Mouse (Mus musculus) heart, embryonic 11.5 days (tissue): Measurements from ENCODE around the gene Tulp1. TPM values are rescaled to one million over a fixed set of nuclear protein-coding genes. Genes with fewer than 3 reads are reported as not detected.
"Not testable (repeated sequence)": the region's sequence is repeated elsewhere in the genome, so short reads cannot be mapped to it uniquely, and the experiment has no call there.

ENCODE experiments used
- ATAC-seq: fragments of 200-750 bp; cut with Nextera tagmentation; replicated peaks from 2 replicates; pipeline ENCODE4 v1.8.0; 2017; ENCODE audit warnings: moderate library complexity; ENCODE audit not compliant: insufficient number of reproducible peaks, low FRiP score, low TSS enrichment
- H3K27ac ChIP-seq: fragments of 300-500 bp; sonication (generic); 2 replicates; pipeline ENCODE4 v1.5.1; 2014; ENCODE audit warnings: mild to moderate bottlenecking, low read depth, low read length
- H3K27me3 ChIP-seq: fragments of 300-500 bp; sonication (generic); 2 replicates; pipeline ENCODE4 v1.6.1; 2014; ENCODE audit warnings: mild to moderate bottlenecking, low read length, mixed read lengths; ENCODE audit not compliant: control insufficient read depth, insufficient read depth
- H3K36me3 ChIP-seq: fragments of 300-500 bp; sonication (generic); 2 replicates; pipeline ENCODE4 v1.6.1; 2014; ENCODE audit warnings: mild to moderate bottlenecking, low read length, moderate library complexity, mixed read lengths; ENCODE audit not compliant: control insufficient read depth, insufficient read depth
- H3K4me1 ChIP-seq: fragments of 300-500 bp; sonication (generic); 2 replicates; pipeline ENCODE4 v1.6.1; 2014; ENCODE audit warnings: low read length; ENCODE audit not compliant: control insufficient read depth, insufficient read depth
- H3K4me2 ChIP-seq: fragments of 300-500 bp; sonication (generic); 2 replicates; pipeline ENCODE4 v1.6.1; 2014; ENCODE audit warnings: mild to moderate bottlenecking, moderate library complexity
- H3K4me3 ChIP-seq: fragments of 300-500 bp; sonication (generic); 2 replicates; pipeline ENCODE4 v1.5.1; 2014; ENCODE audit warnings: low read depth, low read length
- H3K9ac ChIP-seq: fragments of 300-500 bp; sonication (generic); 2 replicates; pipeline ENCODE4 v1.6.1; 2014; ENCODE audit warnings: mild to moderate bottlenecking, low read depth, low read length, moderate library complexity
- H3K9me3 ChIP-seq: fragments of 300-500 bp; sonication (generic); replicated peaks from 2 replicates; pipeline ENCODE4 v1.6.1; 2016; ENCODE audit warnings: low read length; ENCODE audit not compliant: control insufficient read depth
- WGBS: fragments of 180-500 bp; shearing (Covaris S2); extraction: QIAGEN DNeasy Blood & Tissue Kit; methylation state at CpG from one replicate; pipeline ENCODE4 v1.1.7; 2014; ENCODE audit not compliant: insufficient replicate concordance; 5-methylcytosine and 5-hydroxymethylcytosine counted together
- polyA plus RNA-seq: library from polyadenylated mRNA; unstranded; fragments of >200 nt; fragmentation: Nextera tagmentation; extraction: Ambion mirVana; gene quantifications from 2 replicates; pipeline ENCODE4 v1.2.1, GENCODE M21; 2014

Gene Tulp1
- polyA plus RNA-seq, result 2.9 and 5.0 TPM in 2 replicates

DNA sequence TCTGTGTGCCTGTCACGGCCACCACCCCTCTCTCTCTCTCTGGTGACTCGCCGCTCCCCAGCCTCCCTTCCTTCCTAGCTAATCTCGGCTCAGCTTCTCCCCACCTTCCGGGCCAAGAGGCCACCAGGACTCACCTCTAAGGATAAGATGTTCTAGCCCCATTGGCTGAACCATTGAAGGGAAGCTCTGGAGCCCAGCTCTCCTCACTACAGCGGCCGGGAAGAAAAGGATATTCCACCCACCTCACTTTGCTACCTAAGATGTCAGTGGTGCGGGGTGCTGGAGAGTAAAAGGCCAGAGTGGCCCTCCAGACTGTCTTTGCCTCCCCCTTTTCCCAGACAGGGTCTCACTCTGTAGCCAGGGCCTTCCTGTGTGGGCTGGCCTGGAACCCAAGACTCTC, at the start of gene Tulp1:
Gene Tulp1, minus strand, starts transcription at position 101 of the 400 bp plus-strand sequence.
- 11% methylated on average over 8 of the region's 8 CpGs for whole genome bisulfite sequencing
- H3K36me3 ChIP-seq, result no peaks in the 10 kb centered on the region
- H3K4me3 ChIP-seq, result peak within 1 kb of the TSS; percentile 25
- H3K4me2 ChIP-seq, result peak within 1 kb of the TSS; percentile 74
- H3K9ac ChIP-seq, result 0 out of 2 replicates have a peak within 1 kb of the TSS, but pooled peaks have one; percentile 11
- peaks cover 49% of the 10 kb centered on the region for H3K27me3 ChIP-seq
- H3K27ac ChIP-seq, result no peak within 1 kb of the TSS
- no peak for ATAC-seq
- H3K9me3 ChIP-seq, result no peaks in the 10 kb centered on the region
- H3K4me1 ChIP-seq, result peaks cover 19% of the 10 kb centered on the region

GRCm38 (mm10) chr17:28411381-28411960, 46.4 kb upstream of the Tulp1 start:
- no peaks in the 10 kb centered on the region for H3K9me3 ChIP-seq
- H3K4me2 ChIP-seq, result no peak overlapping the region
- peaks cover 3% of the 10 kb centered on the region; the same call in 1 of the 2 replicates for H3K36me3 ChIP-seq
- no peak overlapping the region for H3K4me3 ChIP-seq
- H3K4me1 ChIP-seq, result no peaks in the 10 kb centered on the region
- H3K27ac ChIP-seq, result no peak overlapping the region
- no peak overlapping the region for H3K9ac ChIP-seq
- H3K27me3 ChIP-seq, result no peaks in the 10 kb centered on the region
- 81% methylated on average over 10 of the region's 10 CpGs for WGBS
- no peak for ATAC-seq

GRCm38 (mm10) chr17:28410731-28411130, 45.7 kb upstream of the Tulp1 start:
- 82% methylated on average over 4 of the region's 4 CpGs for WGBS

DNA sequence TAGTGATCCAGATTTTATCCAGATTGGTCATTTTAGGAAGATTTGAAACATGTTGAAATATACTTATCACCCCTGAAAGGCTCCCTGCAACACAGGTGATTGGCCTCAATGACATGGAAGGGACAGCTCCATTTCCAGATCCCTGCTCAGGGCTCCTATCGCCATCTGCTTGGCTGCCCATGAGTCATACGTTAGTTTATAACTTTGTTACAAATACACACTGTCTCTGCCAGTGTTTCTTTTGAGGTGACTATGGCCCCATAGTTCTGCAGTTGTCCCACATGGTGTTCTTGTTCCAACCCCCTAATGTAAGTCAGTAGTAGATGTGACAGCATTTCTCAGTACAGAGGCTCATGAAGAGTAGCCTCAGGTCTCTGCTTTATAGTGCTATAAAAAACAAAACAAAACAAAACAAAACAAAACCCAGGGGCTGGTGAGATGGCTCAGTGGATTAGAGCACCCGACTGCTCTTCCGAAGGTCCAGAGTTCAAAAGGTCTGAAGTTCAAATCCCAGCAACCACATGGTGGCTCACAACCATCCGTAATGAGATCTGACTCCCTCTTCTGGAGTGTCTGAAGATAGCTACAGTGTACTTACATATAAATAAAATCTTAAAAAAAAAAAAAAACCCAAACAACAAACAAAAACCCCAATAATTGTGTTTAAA, 43.4 kb upstream of the Tulp1 start:
- Histone ChIP-seq H3K4me3 (no peak overlapping the region), H3K4me1 (no peaks in the 10 kb centered on the region), H3K27me3 (no peaks in the 10 kb centered on the region), H3K4me2 (no peak overlapping the region), H3K27ac (no peak overlapping the region), H3K9me3 (no peaks in the 10 kb centered on the region), H3K9ac (no peak overlapping the region), H3K36me3 (peaks cover 10% of the 10 kb centered on the region; the same call in 1 of the 2 replicates)
- no peak for ATAC-seq
- 85% methylated on average over 5 of the region's 5 CpGs for WGBS

More at GRCm38 (mm10) chr17:28410731-28411130, 45.7 kb upstream of the Tulp1 start:
- Histone ChIP-seq H3K4me1 (no peaks in the 10 kb centered on the region), H3K4me2 (no peak overlapping the region), H3K27me3 (no peaks in the 10 kb centered on the region), H3K36me3 (peaks cover 4% of the 10 kb centered on the region; the same call in 1 of the 2 replicates), H3K4me3 (no peak overlapping the region), H3K27ac (no peak overlapping the region), H3K9ac (no peak overlapping the region), H3K9me3 (no peaks in the 10 kb centered on the region)
- ATAC-seq, result no peak

DNA sequence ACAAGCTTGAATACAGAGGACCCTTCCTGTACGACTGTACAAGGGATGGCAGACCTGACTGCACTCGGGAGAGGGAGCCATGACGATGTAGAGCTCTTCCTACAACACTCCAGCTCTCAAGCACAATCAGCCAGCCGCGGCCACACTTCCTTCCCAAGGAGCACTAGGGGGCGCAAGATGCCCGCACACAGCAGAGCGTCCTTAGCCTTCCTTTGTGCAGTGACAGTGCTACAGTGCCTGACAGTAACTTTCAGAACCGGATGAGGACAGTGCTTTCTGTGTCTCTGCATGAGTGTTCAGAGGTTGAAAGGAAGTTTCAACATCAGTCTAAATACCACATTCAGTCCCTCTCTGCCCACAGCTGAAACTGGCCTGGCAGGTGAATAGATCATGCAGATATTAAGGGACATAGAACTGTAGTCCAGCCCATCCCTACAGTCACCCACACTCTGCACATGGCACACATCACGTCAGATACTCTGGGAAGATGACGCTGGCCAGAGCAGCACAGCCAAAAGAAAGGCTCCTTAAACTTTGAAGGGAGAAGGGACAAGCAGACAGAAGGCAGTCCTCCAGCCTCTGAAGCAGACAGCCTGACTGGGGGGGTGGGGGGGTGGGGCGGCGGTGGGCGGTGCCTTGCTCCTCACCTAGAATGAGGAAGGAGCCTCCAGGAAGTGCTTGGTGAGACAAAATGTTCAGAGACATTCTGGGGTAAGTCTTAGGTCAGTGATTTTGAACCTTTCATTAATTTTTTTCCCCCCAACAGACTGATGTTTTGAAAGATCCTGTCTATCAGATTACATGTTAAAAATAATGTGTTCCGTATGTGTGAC, 42.6 kb upstream of the Tulp1 start:
- H3K4me2 ChIP-seq, result no peak overlapping the region
- no peaks in the 10 kb centered on the region for H3K4me1 ChIP-seq
- no peak overlapping the region for H3K4me3 ChIP-seq
- H3K9me3 ChIP-seq, result no peaks in the 10 kb centered on the region
- H3K27ac ChIP-seq, result no peak overlapping the region
- no peak overlapping the region for H3K9ac ChIP-seq
- H3K36me3 ChIP-seq, result peaks cover 7% of the 10 kb centered on the region; the same call in 1 of the 2 replicates
- no peaks in the 10 kb centered on the region for H3K27me3 ChIP-seq
- no peak for ATAC-seq
- WGBS, result 40% methylated on average over 15 of the region's 15 CpGs

- H3K27ac ChIP-seq, result no peak overlapping the region
Measured at GRCm38 (mm10) chr17:28406471-28406870, 41.4 kb upstream of the Tulp1 start.

DNA sequence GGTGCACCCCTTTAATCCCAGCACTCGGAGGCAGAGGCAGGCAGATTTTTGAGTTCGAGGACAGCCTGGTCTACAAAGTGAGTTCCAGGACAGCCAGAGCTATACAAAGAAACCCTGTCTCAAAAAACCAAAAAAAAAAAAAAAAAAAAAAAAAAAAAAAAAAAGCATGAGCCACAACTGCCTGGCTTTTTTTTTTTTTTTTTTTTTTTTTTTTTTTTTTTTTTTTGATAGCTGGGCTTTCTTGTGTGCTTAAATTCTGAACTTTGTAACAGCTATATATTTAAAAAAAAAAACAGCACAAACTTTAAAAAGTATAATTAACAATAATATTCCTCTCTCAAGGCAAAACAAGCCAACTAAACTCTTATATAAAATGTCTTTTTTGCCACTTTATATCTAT, 39.7 kb upstream of the Tulp1 start:
- H3K4me1 ChIP-seq, H3K27ac ChIP-seq, H3K36me3 ChIP-seq, ATAC-seq, H3K4me3 ChIP-seq, H3K27me3 ChIP-seq, H3K9ac ChIP-seq, H3K9me3 ChIP-seq, H3K4me2 ChIP-seq: not testable (repeated sequence)
- WGBS, result 91% methylated on average over 2 of the region's 2 CpGs

More at GRCm38 (mm10) chr17:28406471-28406870, 41.4 kb upstream of the Tulp1 start:
- Histone ChIP-seq H3K4me1 (no peaks in the 10 kb centered on the region), H3K36me3 (peaks cover 7% of the 10 kb centered on the region; the same call in 1 of the 2 replicates), H3K9ac (no peak overlapping the region), H3K27me3 (no peaks in the 10 kb centered on the region), H3K4me2 (no peak overlapping the region), H3K4me3 (no peak overlapping the region), H3K9me3 (no peaks in the 10 kb centered on the region)
- WGBS, result 80% methylated on average over 7 of the region's 7 CpGs
- ATAC-seq, result no peak

DNA sequence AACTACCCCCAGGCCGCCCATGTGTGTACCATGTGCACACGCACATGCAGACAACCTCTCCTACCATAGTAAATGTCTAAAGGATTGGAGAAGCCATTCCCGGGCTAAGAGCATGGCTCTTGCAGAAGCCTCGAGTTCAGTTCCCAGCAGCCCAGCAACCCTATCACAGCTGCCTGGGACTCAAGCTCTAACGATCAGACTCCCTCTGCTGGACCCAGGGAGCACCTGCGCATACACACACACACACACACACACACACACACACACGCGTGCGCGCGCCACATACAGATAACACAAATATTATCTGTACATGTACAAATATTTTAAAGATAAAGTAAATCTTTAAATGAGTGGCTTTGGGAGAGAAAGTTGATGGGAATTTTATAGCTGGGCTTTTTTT, 39.3 kb upstream of the Tulp1 start:
- Histone ChIP-seq H3K9me3 (no peaks in the 10 kb centered on the region), H3K36me3 (peaks cover 7% of the 10 kb centered on the region), H3K4me2 (no peak overlapping the region), H3K27me3 (no peaks in the 10 kb centered on the region), H3K4me3 (no peak overlapping the region), H3K9ac (no peak overlapping the region), H3K4me1 (no peaks in the 10 kb centered on the region), H3K27ac (no peak overlapping the region)
- ATAC-seq, result no peak
- 98% methylated on average over 11 of the region's 11 CpGs for WGBS
